Mouse (Mus musculus): ENCODE data around the gene Ptpre. TPM values are rescaled to one million over a fixed set of nuclear protein-coding genes. Genes with fewer than 3 reads are reported as not detected.

Gene Ptpre
- total RNA-seq (2012; rRNA removed) (5.3 and 6.9 TPM in 2 replicates), total RNA-seq (2014; rRNA removed) (2.3 and 2.4 TPM in 2 replicates), polyA plus RNA-seq (2012; ENCODE audit: insufficient read length, low read depth) (3.2 and 3.7 TPM in 2 replicates)

- Histone ChIP-seq H3K27me3 (replicated peaks) (no peaks in the 10 kb centered on the region), H3K79me2 (replicated peaks; ENCODE audit: control insufficient read depth, extremely low read depth, insufficient read depth, poor library complexity, severe bottlenecking) (no peaks in the 10 kb centered on the region), H3K4me3 (replicated peaks in 1 of 3; ENCODE audit: low read depth in 2 of 3, low read length in 2 of 3, poor library complexity in 1 of 3) (no peak within 1 kb of the TSS), H3K4me2 (ENCODE audit: insufficient read depth, low read depth, poor library complexity, severe bottlenecking) (no peak within 1 kb of the TSS), H3K4me1 (ENCODE audit: control insufficient read depth in 1 of 2, insufficient read depth in 2 of 2) (0 out of 4 replicates have a peak, but pooled peaks cover 0 to 4% of the 10 kb centered on the region in 2 experiments), H3K27ac (ENCODE audit: insufficient read depth, low read depth) (no peak within 1 kb of the TSS), H3K9me3 (replicated peaks; ENCODE audit: low read length) (no peaks in the 10 kb centered on the region), H3K36me3 (replicated peaks in 1 of 2; ENCODE audit: control insufficient read depth in 1 of 2, insufficient read depth in 1 of 2, low read length in 1 of 2) (no peaks in the 10 kb centered on the region), H3K9ac (ENCODE audit: insufficient read depth, low read depth) (no peak within 1 kb of the TSS)
- dilution Hi-C loops (cut with MboI; ENCODE audit: extremely low pct_ligation_motif_present, extremely low pct_unique_long_range_greater_than_20kb, low sequenced_read_pairs) (no loop called here), in situ Hi-C loops (cut with MboI; ENCODE audit: low pct_ligation_motif_present, low pct_unique_long_range_greater_than_20kb, low sequenced_read_pairs) (no loop called here)
- TF ChIP-seq ZMIZ1 (IDR thresholded peaks at IDR 0.05; ENCODE audit: low read depth, low read length) (no peak), CTCF (conservative IDR thresholded peaks at IDR 0.05 in 1 of 2, IDR thresholded peaks at IDR 0.05 in 1 of 2; ENCODE audit: low read depth in 2 of 2, low read length in 2 of 2) (peak in 1 of 2 experiments; percentile 37; a peak in 2 of 4 replicates), SMC3 (IDR thresholded peaks at IDR 0.05; ENCODE audit: low read depth, low read length) (peak; percentile 41), PAX5 (IDR thresholded peaks at IDR 0.05; ENCODE audit: low read length) (no peak), MYC (IDR thresholded peaks at IDR 0.05; ENCODE audit: low read depth, low read length) (no peak), USF1 (IDR thresholded peaks at IDR 0.05; ENCODE audit: low read depth, low read length) (no peak), USF2 (conservative IDR thresholded peaks at IDR 0.05; ENCODE audit: low read depth, low read length) (no peak), RAD21 (IDR thresholded peaks at IDR 0.05; ENCODE audit: low read depth, low read length) (no peak; the same call in 1 of the 2 replicates), ZC3H11A (IDR thresholded peaks at IDR 0.05; ENCODE audit: low read depth, low read length) (no peak)
- no peak for DNase-seq (ENCODE audit: extremely low read depth)
Measured at GRCm38 (mm10) chr7:135537341-135537901, at the start of gene Ptpre. TSS of gene Ptpre (plus strand) at chr7:135537481.

- H3K27ac ChIP-seq (ENCODE audit: insufficient read depth, low read depth) = no peak overlapping the region
- dilution Hi-C loops (cut with MboI; ENCODE audit: extremely low pct_ligation_motif_present, extremely low pct_unique_long_range_greater_than_20kb, low sequenced_read_pairs) (no loop called here), in situ Hi-C loops (cut with MboI; ENCODE audit: low pct_ligation_motif_present, low pct_unique_long_range_greater_than_20kb, low sequenced_read_pairs) (loop anchor here (5.0 to 25.0 kb wide), 3 partner anchors 86 to 1626 kb away; no protein-coding TSS in a partner anchor)
- no peaks in the 10 kb centered on the region for H3K27me3 ChIP-seq (replicated peaks)
- no peaks in the 10 kb centered on the region for H3K79me2 ChIP-seq (replicated peaks; ENCODE audit: control insufficient read depth, extremely low read depth, insufficient read depth, poor library complexity, severe bottlenecking)
- peaks cover 8% of the 10 kb centered on the region for H3K9me3 ChIP-seq (replicated peaks; ENCODE audit: low read length)
- H3K4me1 ChIP-seq (ENCODE audit: control insufficient read depth in 1 of 2, insufficient read depth in 2 of 2) = peaks cover 11 to 37% of the 10 kb centered on the region in 2 experiments
- H3K9ac ChIP-seq (ENCODE audit: insufficient read depth, low read depth) = no peak overlapping the region
- H3K4me2 ChIP-seq (ENCODE audit: insufficient read depth, low read depth, poor library complexity, severe bottlenecking) = peak overlapping the region; percentile 24; the same call in 1 of the 2 replicates
- DNase-seq (ENCODE audit: extremely low read depth) = peak; percentile 56
- H3K4me3 ChIP-seq (replicated peaks in 1 of 3; ENCODE audit: low read depth in 2 of 3, low read length in 2 of 3, poor library complexity in 1 of 3) = no peak overlapping the region
- H3K36me3 ChIP-seq (replicated peaks in 1 of 2; ENCODE audit: control insufficient read depth in 1 of 2, insufficient read depth in 1 of 2, low read length in 1 of 2) = no peaks in the 10 kb centered on the region
- TF ChIP-seq BHLHE40 (IDR thresholded peaks at IDR 0.05; ENCODE audit: low read depth, low read length) = peak; percentile 28; the same call in 1 of the 2 replicates
- 0 out of 2 replicates have a peak, but pooled peaks have one; percentile 14 for TF ChIP-seq CHD2 (IDR thresholded peaks at IDR 0.05; ENCODE audit: low read length)
- TF ChIP-seq POLR2A (IDR thresholded peaks at IDR 0.05; ENCODE audit: low read depth, low read length) = no peak
- no peak for TF ChIP-seq JUN (IDR thresholded peaks at IDR 0.05; ENCODE audit: insufficient read depth, low read depth, low read length)
- TF ChIP-seq JUND (conservative IDR thresholded peaks at IDR 0.05; ENCODE audit: low read depth, low read length) = 0 out of 2 replicates have a peak, but pooled peaks have one; percentile 24
- 0 out of 2 replicates have a peak, but pooled peaks have one; percentile 38 for TF ChIP-seq RCOR1 (conservative IDR thresholded peaks at IDR 0.05; ENCODE audit: low read depth, low read length)
- no peak for TF ChIP-seq MAFK (IDR thresholded peaks at IDR 0.05; ENCODE audit: insufficient replicate concordance, low read length)
- TF ChIP-seq ZC3H11A (IDR thresholded peaks at IDR 0.05; ENCODE audit: low read depth, low read length) = no peak
- TF ChIP-seq ZMIZ1 (IDR thresholded peaks at IDR 0.05; ENCODE audit: low read depth, low read length) = no peak
- TF ChIP-seq MAX (IDR thresholded peaks at IDR 0.05; ENCODE audit: low read length) = peak; percentile 42; the same call in 1 of the 2 replicates
- TF ChIP-seq KAT2A (IDR thresholded peaks at IDR 0.05; ENCODE audit: insufficient replicate concordance, low read length) = no peak
- no peak; the same call in 1 of the 2 replicates for TF ChIP-seq MEF2A (IDR thresholded peaks at IDR 0.05; ENCODE audit: borderline replicate concordance, low read depth, low read length)
- 0 out of 2 replicates have a peak, but pooled peaks have one; percentile 37 for TF ChIP-seq MAZ (IDR thresholded peaks at IDR 0.05; ENCODE audit: low read depth, low read length)
- TF ChIP-seq EP300 (IDR thresholded peaks at IDR 0.05; ENCODE audit: low read length) = peak; percentile 73
- no peak for TF ChIP-seq GABPA (IDR thresholded peaks at IDR 0.05; ENCODE audit: insufficient replicate concordance, low read depth, low read length)
- TF ChIP-seq ZNF384 (IDR thresholded peaks at IDR 0.05; ENCODE audit: low read depth, low read length) = no peak
- no peak for TF ChIP-seq USF2 (conservative IDR thresholded peaks at IDR 0.05; ENCODE audit: low read depth, low read length)
- peak; percentile 21; the same call in 1 of the 2 replicates for TF ChIP-seq TCF12 (IDR thresholded peaks at IDR 0.05; ENCODE audit: low read depth, low read length)
- TF ChIP-seq ELF1 (IDR thresholded peaks at IDR 0.05; ENCODE audit: low read depth, low read length) = no peak
- peak; percentile 49 for TF ChIP-seq RAD21 (IDR thresholded peaks at IDR 0.05; ENCODE audit: low read depth, low read length)
- no peak for TF ChIP-seq USF1 (IDR thresholded peaks at IDR 0.05; ENCODE audit: low read depth, low read length)
- TF ChIP-seq MXI1 (IDR thresholded peaks at IDR 0.05; ENCODE audit: low read depth, low read length) = peak; percentile 63; the same call in 1 of the 2 replicates
- TF ChIP-seq CTCF (conservative IDR thresholded peaks at IDR 0.05 in 1 of 2, IDR thresholded peaks at IDR 0.05 in 1 of 2; ENCODE audit: low read depth in 2 of 2, low read length in 2 of 2) = peak; percentile 80 to 94
- peak; percentile 78 for TF ChIP-seq IRF4 (IDR thresholded peaks at IDR 0.05; ENCODE audit: low read depth, low read length)
- TF ChIP-seq SIN3A (IDR thresholded peaks at IDR 0.05; ENCODE audit: low read length) = no peak
- no peak for TF ChIP-seq E2F4 (IDR thresholded peaks at IDR 0.05; ENCODE audit: insufficient replicate concordance, low read depth, low read length)
Measured at GRCm38 (mm10) chr7:135488214-135488810, 49.0 kb upstream of the Ptpre start.
